Mouse (Mus musculus) small intestine, adult 2 months (tissue): ENCODE results near the gene Nox4.

Source experiments
- CTCF ChIP-seq: fragments of 200-500 bp; IDR thresholded peaks from 2 replicates; pipeline ENCODE4 v1.5.1; 2012; ENCODE audit warnings: low read depth, mild to moderate bottlenecking, control low read depth, inconsistent platforms, low read length, moderate library complexity, mixed read lengths; ENCODE audit not compliant: insufficient replicate concordance, insufficient read length; ENCODE audit errors: extremely low read depth
- POLR2A ChIP-seq: fragments of 200-500 bp; IDR thresholded peaks from 2 replicates; pipeline ENCODE4 v1.6.1; 2012; ENCODE audit warnings: low read depth, mild to moderate bottlenecking, control low read depth, inconsistent platforms, low read length, moderate library complexity

- TF ChIP-seq CTCF, result no peak
- no peak for TF ChIP-seq POLR2A
These were observed 151.1 kb downstream of the Nox4 start for GRCm38 (mm10) chr7:87397023-87397422.
